Mouse (Mus musculus) C3H10T1/2 (cell line): Measurements from ENCODE around the gene Gm3486. TPM values are rescaled to one million over a fixed set of nuclear protein-coding genes. Genes with fewer than 3 reads are reported as not detected.

Experiments
- polyA plus RNA-seq, 2 experiments: library from polyadenylated mRNA; unstranded; fragments of >200 nt; fragmentation: generic; extraction: Trizol; gene quantifications; one replicate each; pipeline ENCODE4 v1.2.1; 2012; ENCODE audit warnings: missing spikeins in 2 of 2

Gm3486 gene
- not detected for polyA plus RNA-seq

GRCm38 (mm10) chr14:41489385-41489784 is at the start of gene Gm3486:
Gm3486 (minus strand) TSS chr14:41489485.

GRCm38 (mm10) chr14:41453418-41453817 is 35.9 kb downstream of the Gm3486 start, which contains the start of gene Gm7954:
Gm7954 (minus strand) TSS chr14:41453518.

Other genes starting within 250 kb of the Gm3486 start
- not detected for gene Gm2832, start 210.7 kb downstream of the Gm3486 start, polyA plus RNA-seq
- gene Gm5798, start 140.9 kb downstream of the Gm3486 start, polyA plus RNA-seq: not detected
- gene Gm7945, start 103.1 kb downstream of the Gm3486 start, polyA plus RNA-seq: not detected
- gene Gm6482, start 81.2 kb downstream of the Gm3486 start, polyA plus RNA-seq: not detected
- not detected for gene Gm7954, start 36.0 kb downstream of the Gm3486 start, polyA plus RNA-seq
- gene Gm7970, start 66.1 kb upstream of the Gm3486 start, polyA plus RNA-seq: not detected
- not detected for gene 1700049E17Rik2, start 83.7 kb upstream of the Gm3486 start, polyA plus RNA-seq
- gene Gm3072, start 135.1 kb upstream of the Gm3486 start, polyA plus RNA-seq: not detected
- gene Gm3676, start 157.0 kb upstream of the Gm3486 start, polyA plus RNA-seq: not detected
- gene Gm8068, start 212.4 kb upstream of the Gm3486 start, polyA plus RNA-seq: not detected